Mouse (Mus musculus): ENCODE measurements around the gene Lrmda. TPM values are rescaled to one million over a fixed set of nuclear protein-coding genes. Genes with fewer than 3 reads are reported as not detected.

Lrmda gene
- polyA plus RNA-seq, 1 experiment: 0.65 TPM

GRCm38 (mm10) chr14:22822942-22823341, 803.4 kb downstream of the Lrmda start:
- no peak overlapping the region for H3K4me3 ChIP-seq (ENCODE audit: insufficient read depth, low read length)
- no peak overlapping the region for H3K27ac ChIP-seq (ENCODE audit: insufficient read depth, low read length)
- TF ChIP-seq CTCF (IDR thresholded peaks at IDR 0.05; ENCODE audit: extremely low read depth, insufficient read depth, low read length) (no peak), POLR2A (IDR thresholded peaks at IDR 0.05; ENCODE audit: extremely low read depth, insufficient read depth, low read length) (no peak)
- no peaks in the 10 kb centered on the region for H3K4me1 ChIP-seq (ENCODE audit: control insufficient read depth, insufficient read depth, low read length)

- H3K4me3 ChIP-seq (ENCODE audit: insufficient read depth, low read length): no peak overlapping the region
- no peaks in the 10 kb centered on the region for H3K4me1 ChIP-seq (ENCODE audit: control insufficient read depth, insufficient read depth, low read length)
- TF ChIP-seq CTCF (IDR thresholded peaks at IDR 0.05; ENCODE audit: extremely low read depth, insufficient read depth, low read length) (no peak), POLR2A (IDR thresholded peaks at IDR 0.05; ENCODE audit: extremely low read depth, insufficient read depth, low read length) (no peak)
- H3K27ac ChIP-seq (ENCODE audit: insufficient read depth, low read length): no peak overlapping the region
Measured at GRCm38 (mm10) chr14:22826825-22827224, 807.3 kb downstream of the Lrmda start.

GRCm38 (mm10) chr14:22837058-22837457, 817.5 kb downstream of the Lrmda start:
- no peak overlapping the region for H3K4me3 ChIP-seq (ENCODE audit: insufficient read depth, low read length)
- H3K27ac ChIP-seq (ENCODE audit: insufficient read depth, low read length): no peak overlapping the region
- no peaks in the 10 kb centered on the region for H3K4me1 ChIP-seq (ENCODE audit: control insufficient read depth, insufficient read depth, low read length)
- TF ChIP-seq POLR2A (IDR thresholded peaks at IDR 0.05; ENCODE audit: extremely low read depth, insufficient read depth, low read length) (no peak), CTCF (IDR thresholded peaks at IDR 0.05; ENCODE audit: extremely low read depth, insufficient read depth, low read length) (no peak)

- TF ChIP-seq POLR2A (IDR thresholded peaks at IDR 0.05; ENCODE audit: extremely low read depth, insufficient read depth, low read length) (no peak), CTCF (IDR thresholded peaks at IDR 0.05; ENCODE audit: extremely low read depth, insufficient read depth, low read length) (no peak)
- Histone ChIP-seq H3K27ac (ENCODE audit: insufficient read depth, low read length) (no peak overlapping the region), H3K4me1 (ENCODE audit: control insufficient read depth, insufficient read depth, low read length) (no peaks in the 10 kb centered on the region), H3K4me3 (ENCODE audit: insufficient read depth, low read length) (no peak overlapping the region)
Measured at GRCm38 (mm10) chr14:22841136-22841535, 821.6 kb downstream of the Lrmda start.

- Histone ChIP-seq H3K27ac (ENCODE audit: insufficient read depth, low read length) (no peak overlapping the region), H3K4me1 (ENCODE audit: control insufficient read depth, insufficient read depth, low read length) (no peaks in the 10 kb centered on the region), H3K4me3 (ENCODE audit: insufficient read depth, low read length) (no peak overlapping the region)
- no peak for TF ChIP-seq CTCF (IDR thresholded peaks at IDR 0.05; ENCODE audit: extremely low read depth, insufficient read depth, low read length)
- no peak for TF ChIP-seq POLR2A (IDR thresholded peaks at IDR 0.05; ENCODE audit: extremely low read depth, insufficient read depth, low read length)
Measured at GRCm38 (mm10) chr14:22844006-22844405, 824.5 kb downstream of the Lrmda start.

GRCm38 (mm10) chr14:22845401-22845800, 825.9 kb downstream of the Lrmda start:
- Histone ChIP-seq H3K4me3 (ENCODE audit: insufficient read depth, low read length) (no peak overlapping the region), H3K4me1 (ENCODE audit: control insufficient read depth, insufficient read depth, low read length) (no peaks in the 10 kb centered on the region), H3K27ac (ENCODE audit: insufficient read depth, low read length) (no peak overlapping the region)
- no peak for TF ChIP-seq CTCF (IDR thresholded peaks at IDR 0.05; ENCODE audit: extremely low read depth, insufficient read depth, low read length)
- TF ChIP-seq POLR2A (IDR thresholded peaks at IDR 0.05; ENCODE audit: extremely low read depth, insufficient read depth, low read length): no peak

- no peak overlapping the region for H3K4me3 ChIP-seq (ENCODE audit: insufficient read depth, low read length)
- no peaks in the 10 kb centered on the region for H3K4me1 ChIP-seq (ENCODE audit: control insufficient read depth, insufficient read depth, low read length)
- H3K27ac ChIP-seq (ENCODE audit: insufficient read depth, low read length): no peak overlapping the region
- TF ChIP-seq CTCF (IDR thresholded peaks at IDR 0.05; ENCODE audit: extremely low read depth, insufficient read depth, low read length) (no peak), POLR2A (IDR thresholded peaks at IDR 0.05; ENCODE audit: extremely low read depth, insufficient read depth, low read length) (no peak)
Measured at GRCm38 (mm10) chr14:22847011-22847786, 827.7 kb downstream of the Lrmda start.

GRCm38 (mm10) chr14:22849108-22849507, 829.6 kb downstream of the Lrmda start:
- Histone ChIP-seq H3K4me3 (ENCODE audit: insufficient read depth, low read length) (no peak overlapping the region), H3K27ac (ENCODE audit: insufficient read depth, low read length) (no peak overlapping the region), H3K4me1 (ENCODE audit: control insufficient read depth, insufficient read depth, low read length) (no peaks in the 10 kb centered on the region)
- no peak for TF ChIP-seq CTCF (IDR thresholded peaks at IDR 0.05; ENCODE audit: extremely low read depth, insufficient read depth, low read length)
- no peak for TF ChIP-seq POLR2A (IDR thresholded peaks at IDR 0.05; ENCODE audit: extremely low read depth, insufficient read depth, low read length)

GRCm38 (mm10) chr14:22860631-22861030, 841.1 kb downstream of the Lrmda start:
- H3K27ac ChIP-seq (ENCODE audit: insufficient read depth, low read length): no peak overlapping the region
- no peak overlapping the region for H3K4me3 ChIP-seq (ENCODE audit: insufficient read depth, low read length)
- no peak for TF ChIP-seq POLR2A (IDR thresholded peaks at IDR 0.05; ENCODE audit: extremely low read depth, insufficient read depth, low read length)
- TF ChIP-seq CTCF (IDR thresholded peaks at IDR 0.05; ENCODE audit: extremely low read depth, insufficient read depth, low read length): no peak
- no peaks in the 10 kb centered on the region for H3K4me1 ChIP-seq (ENCODE audit: control insufficient read depth, insufficient read depth, low read length)

GRCm38 (mm10) chr14:22864132-22864531, 844.6 kb downstream of the Lrmda start:
- H3K4me3 ChIP-seq (ENCODE audit: insufficient read depth, low read length): no peak overlapping the region
- no peaks in the 10 kb centered on the region for H3K4me1 ChIP-seq (ENCODE audit: control insufficient read depth, insufficient read depth, low read length)
- H3K27ac ChIP-seq (ENCODE audit: insufficient read depth, low read length): no peak overlapping the region
- TF ChIP-seq CTCF (IDR thresholded peaks at IDR 0.05; ENCODE audit: extremely low read depth, insufficient read depth, low read length) (no peak), POLR2A (IDR thresholded peaks at IDR 0.05; ENCODE audit: extremely low read depth, insufficient read depth, low read length) (no peak)
